Mouse (Mus musculus): ENCODE measurements around the gene Prkca.
"Not testable (repeated sequence)": the region's sequence is repeated elsewhere in the genome, so short reads cannot be mapped to it uniquely, and the experiment has no call there.

The Prkca gene

GRCm38 (mm10) chr11:108101280-108101950, 242.3 kb downstream of the Prkca start:
- DNase-seq, result no peak

- no peak for DNase-seq
Observed at GRCm38 (mm10) chr11:108098306-108098705, 245.4 kb downstream of the Prkca start.

- DNase-seq, result no peak
Observed at GRCm38 (mm10) chr11:108094796-108095195, 248.9 kb downstream of the Prkca start.

GRCm38 (mm10) chr11:108093248-108093647, 250.5 kb downstream of the Prkca start:
- DNase-seq, result no peak

- no peak for DNase-seq
Observed at GRCm38 (mm10) chr11:108091238-108091637, 252.5 kb downstream of the Prkca start.

- DNase-seq, result no peak
Observed at GRCm38 (mm10) chr11:108090706-108091105, 253.0 kb downstream of the Prkca start.

GRCm38 (mm10) chr11:108088063-108088462, 255.7 kb downstream of the Prkca start:
- no peak for DNase-seq

GRCm38 (mm10) chr11:108087105-108087700, 256.5 kb downstream of the Prkca start:
- not testable (repeated sequence) for DNase-seq

GRCm38 (mm10) chr11:108082673-108083072, 261.1 kb downstream of the Prkca start:
- no peak for DNase-seq

GRCm38 (mm10) chr11:108079946-108080650, 263.6 kb downstream of the Prkca start:
- DNase-seq, result no peak

GRCm38 (mm10) chr11:108079454-108079853, 264.3 kb downstream of the Prkca start:
- no peak for DNase-seq

GRCm38 (mm10) chr11:108077514-108077913, 266.2 kb downstream of the Prkca start:
- DNase-seq, result no peak

- DNase-seq, result no peak
Observed at GRCm38 (mm10) chr11:108072606-108073243, 271.0 kb downstream of the Prkca start.

- no peak for DNase-seq
Observed at GRCm38 (mm10) chr11:108071230-108071629, 272.5 kb downstream of the Prkca start.

GRCm38 (mm10) chr11:108070038-108070437, 273.7 kb downstream of the Prkca start:
- no peak for DNase-seq

GRCm38 (mm10) chr11:108068430-108068829, 275.3 kb downstream of the Prkca start:
- DNase-seq, result no peak

GRCm38 (mm10) chr11:108067161-108067560, 276.6 kb downstream of the Prkca start:
- DNase-seq, result no peak

GRCm38 (mm10) chr11:108064401-108064800, 279.3 kb downstream of the Prkca start:
- DNase-seq, result no peak

- DNase-seq, result no peak
Observed at GRCm38 (mm10) chr11:108063096-108063495, 280.6 kb downstream of the Prkca start.

- no peak for DNase-seq
Observed at GRCm38 (mm10) chr11:108061571-108062479, 281.9 kb downstream of the Prkca start.

- DNase-seq, result no peak
Observed at GRCm38 (mm10) chr11:108057138-108057537, 286.6 kb downstream of the Prkca start.

- no peak for DNase-seq
Observed at GRCm38 (mm10) chr11:108054647-108055046, 289.1 kb downstream of the Prkca start.
